Mouse (Mus musculus) lung, postnatal 0 days (tissue): Measurements from ENCODE around the gene Vac14.

ENCODE experiments used
- CTCF ChIP-seq: IDR thresholded peaks from 2 replicates; pipeline ENCODE4 v1.5.1; 2016; ENCODE audit warnings: antibody characterized with exemption, mild to moderate bottlenecking
- EP300 ChIP-seq: IDR thresholded peaks from 2 replicates; pipeline ENCODE4 v1.6.1; 2016; ENCODE audit warnings: antibody characterized with exemption, mild to moderate bottlenecking, control low read depth

- TF ChIP-seq CTCF (peak; percentile 66), EP300 (no peak)
Measured at GRCm38 (mm10) chr8:110604556-110604955, 13.8 kb upstream of the Vac14 start.
